Mouse (Mus musculus) hindbrain, embryonic 11.5 days (tissue): ENCODE data around the gene Rdh1. TPM values are rescaled to one million over a fixed set of nuclear protein-coding genes. Genes with fewer than 3 reads are reported as not detected.
"Not testable (repeated sequence)": the region's sequence is repeated elsewhere in the genome, so short reads cannot be mapped to it uniquely, and the experiment has no call there.

ENCODE experiments used
- ATAC-seq: fragments of 200-750 bp; cut with Nextera tagmentation; 2 replicates; pipeline ENCODE4 v1.8.0; 2017; ENCODE audit warnings: mild to moderate bottlenecking, moderate TSS enrichment, moderate library complexity; ENCODE audit not compliant: low FRiP score
- DNase-seq: peaks from one replicate; pipeline ENCODE4 v3.0.0-alpha.2; 2015; ENCODE audit warnings: low spot score
- H3K27ac ChIP-seq: fragments of 300-500 bp; sonication (generic); 2 replicates; pipeline ENCODE4 v1.5.1; 2014; ENCODE audit warnings: mild to moderate bottlenecking, low read depth, low read length
- H3K27me3 ChIP-seq: fragments of 300-500 bp; sonication (generic); 2 replicates; pipeline ENCODE4 v1.6.1; 2014; ENCODE audit warnings: mild to moderate bottlenecking, low read length, moderate library complexity, mixed read lengths; ENCODE audit not compliant: control insufficient read depth, insufficient read depth
- H3K36me3 ChIP-seq: fragments of 300-500 bp; sonication (generic); 2 replicates; pipeline ENCODE4 v1.6.1; 2014; ENCODE audit warnings: mild to moderate bottlenecking, low read length, moderate library complexity, mixed read lengths; ENCODE audit not compliant: control insufficient read depth, insufficient read depth
- H3K4me1 ChIP-seq: fragments of 300-500 bp; sonication (generic); replicated peaks from 2 replicates; pipeline ENCODE4 v1.6.1; 2014; ENCODE audit warnings: low read length, mixed read lengths; ENCODE audit not compliant: control insufficient read depth, insufficient read depth
- H3K4me2 ChIP-seq: fragments of 300-500 bp; sonication (generic); replicated peaks from 2 replicates; pipeline ENCODE4 v1.6.1; 2014; ENCODE audit warnings: mild to moderate bottlenecking, low read depth, low read length
- H3K4me3 ChIP-seq: fragments of 300-500 bp; sonication (generic); 2 replicates; pipeline ENCODE4 v1.5.1; 2014; ENCODE audit warnings: low read depth, low read length
- H3K9ac ChIP-seq: fragments of 300-500 bp; sonication (generic); 2 replicates; pipeline ENCODE4 v1.6.1; 2014; ENCODE audit warnings: low read depth, low read length
- H3K9me3 ChIP-seq: fragments of 300-500 bp; sonication (generic); 2 replicates; pipeline ENCODE4 v1.6.1; 2016; ENCODE audit warnings: low read length; ENCODE audit not compliant: control insufficient read depth
- WGBS: fragments of 180-500 bp; shearing (Covaris S2); extraction: QIAGEN DNeasy Blood & Tissue Kit; methylation state at CpG from one replicate; pipeline ENCODE4 v1.1.7; 2014; 5-methylcytosine and 5-hydroxymethylcytosine counted together
- polyA plus RNA-seq: library from polyadenylated mRNA; unstranded; fragments of >200 nt; fragmentation: Nextera tagmentation; extraction: Ambion mirVana; gene quantifications from 2 replicates; pipeline ENCODE4 v1.2.1, GENCODE M21; 2014

The Rdh1 gene
- polyA plus RNA-seq, 1 experiment from 2014 or later: 0.05 TPM

GRCm38 (mm10) chr10:127801612-127802011 is 42.1 kb downstream of the Rdh1 start:
- H3K27ac ChIP-seq: no peak overlapping the region
- no peaks in the 10 kb centered on the region for H3K4me1 ChIP-seq
- DNase-seq: no peak
- no peak overlapping the region for H3K4me2 ChIP-seq
- no peaks in the 10 kb centered on the region for H3K36me3 ChIP-seq
- H3K9ac ChIP-seq: no peak overlapping the region
- no peak for ATAC-seq
- no peaks in the 10 kb centered on the region for H3K27me3 ChIP-seq
- H3K9me3 ChIP-seq: no peaks in the 10 kb centered on the region
- H3K4me3 ChIP-seq: no peak overlapping the region
- 89% methylated on average over 2 of the region's 2 CpGs for WGBS

GRCm38 (mm10) chr10:127802236-127802635 is 42.7 kb downstream of the Rdh1 start:
- Histone ChIP-seq H3K9ac (no peak overlapping the region), H3K27me3 (no peaks in the 10 kb centered on the region), H3K27ac (no peak overlapping the region), H3K9me3 (no peaks in the 10 kb centered on the region), H3K4me2 (no peak overlapping the region), H3K4me3 (no peak overlapping the region), H3K36me3 (no peaks in the 10 kb centered on the region), H3K4me1 (no peaks in the 10 kb centered on the region)
- no peak for ATAC-seq
- 82% methylated on average over 5 of the region's 5 CpGs for WGBS
- DNase-seq: no peak

- no peak overlapping the region for H3K27ac ChIP-seq
- no peaks in the 10 kb centered on the region for H3K36me3 ChIP-seq
- no peaks in the 10 kb centered on the region for H3K9me3 ChIP-seq
- 57% methylated on average over 7 of the region's 7 CpGs for WGBS
- no peaks in the 10 kb centered on the region for H3K4me1 ChIP-seq
- no peak overlapping the region for H3K9ac ChIP-seq
- DNase-seq: no peak
- H3K4me3 ChIP-seq: no peak overlapping the region
- no peak overlapping the region for H3K4me2 ChIP-seq
- no peaks in the 10 kb centered on the region for H3K27me3 ChIP-seq
- no peak for ATAC-seq
Observed at GRCm38 (mm10) chr10:127804416-127804815, 44.9 kb downstream of the Rdh1 start.

DNA sequence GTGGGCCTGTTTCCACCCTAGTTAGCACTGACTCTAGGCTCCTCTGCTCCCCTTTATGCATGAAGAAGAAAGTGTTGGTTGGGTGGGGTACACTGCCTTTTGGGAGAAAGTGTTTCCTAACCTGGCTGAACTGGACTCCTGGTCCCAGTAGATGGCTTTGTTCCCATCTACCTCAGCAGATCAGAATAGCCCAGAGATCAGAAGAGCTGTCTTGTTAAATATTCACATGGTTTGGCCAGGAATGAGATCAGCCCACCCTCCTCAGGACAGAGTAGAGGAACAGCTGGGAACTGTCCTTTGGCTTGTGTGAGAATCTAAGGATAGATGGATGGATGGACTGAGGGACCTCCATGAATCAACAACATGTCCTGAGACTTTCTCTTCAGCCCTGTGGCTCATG is 56.4 kb downstream of the Rdh1 start:
- Histone ChIP-seq H3K27ac (no peak overlapping the region), H3K4me1 (no peaks in the 10 kb centered on the region), H3K36me3 (no peaks in the 10 kb centered on the region), H3K27me3 (no peaks in the 10 kb centered on the region), H3K9me3 (peaks cover 1% of the 10 kb centered on the region; the same call in 1 of the 2 replicates), H3K4me2 (no peak overlapping the region), H3K9ac (no peak overlapping the region), H3K4me3 (no peak overlapping the region)
- DNase-seq: no peak
- ATAC-seq: no peak

DNA sequence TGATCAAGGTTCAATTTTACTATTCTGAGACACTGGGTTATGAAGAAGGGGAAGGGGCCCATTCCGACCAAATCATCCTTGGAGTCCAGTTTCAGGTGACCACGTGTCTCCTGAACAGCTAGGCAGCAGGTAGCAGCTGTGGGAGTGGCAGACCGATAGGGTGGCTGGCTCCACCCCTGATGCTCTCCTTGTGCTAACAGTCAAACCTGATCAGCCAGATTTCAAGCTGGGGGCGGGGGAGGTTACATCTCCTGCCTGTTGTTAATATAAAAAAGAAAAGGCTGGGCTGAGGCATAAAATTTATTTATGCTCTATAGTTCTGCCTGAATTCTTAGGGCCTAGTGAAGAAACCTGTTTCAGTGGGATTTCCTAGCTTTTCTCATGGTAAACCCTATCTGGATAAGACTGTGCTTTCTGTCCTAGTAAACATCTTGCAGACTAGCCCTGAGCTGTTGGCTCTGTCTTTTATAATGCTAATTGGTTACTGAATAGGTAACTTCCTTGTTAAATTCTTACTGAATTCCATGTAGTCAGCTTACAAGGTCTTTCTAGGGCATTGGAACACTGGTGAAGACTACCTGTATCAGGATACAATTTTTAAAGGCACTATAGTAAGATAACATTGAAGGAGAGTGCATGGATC is 57.9 kb downstream of the Rdh1 start:
- H3K4me2 ChIP-seq, H3K36me3 ChIP-seq, H3K9me3 ChIP-seq, H3K4me3 ChIP-seq, DNase-seq, H3K27ac ChIP-seq, H3K27me3 ChIP-seq, H3K4me1 ChIP-seq, H3K9ac ChIP-seq, ATAC-seq: not testable (repeated sequence)
- 88% methylated on average over 4 of the region's 4 CpGs for WGBS

Other genes starting within 250 kb of the Rdh1 start
- gene Ndufa4l2, start 244.8 kb upstream of the Rdh1 start, polyA plus RNA-seq: 6.5 and 7.0 TPM in 2 replicates
- gene Shmt2, start 237.3 kb upstream of the Rdh1 start, polyA plus RNA-seq: 70.3 and 70.4 TPM in 2 replicates
- 54.5 and 59.8 TPM in 2 replicates for gene Nxph4, start 225.2 kb upstream of the Rdh1 start, polyA plus RNA-seq
- gene Lrp1, start 138.6 kb upstream of the Rdh1 start, polyA plus RNA-seq: 66.3 and 67.1 TPM in 2 replicates
- 6.0 and 6.9 TPM in 2 replicates for gene Stat6, start 116.7 kb upstream of the Rdh1 start, polyA plus RNA-seq
- gene Nemp1, start 92.8 kb upstream of the Rdh1 start, polyA plus RNA-seq: 8.6 and 9.3 TPM in 2 replicates
- gene Nab2, start 91.2 kb upstream of the Rdh1 start, polyA plus RNA-seq: 4.3 and 4.9 TPM in 2 replicates
- gene Myo1a, start 54.6 kb upstream of the Rdh1 start, polyA plus RNA-seq: 0.45 and 0.57 TPM in 2 replicates
- not detected in 2 replicates for gene Tac2, start 35.2 kb upstream of the Rdh1 start, polyA plus RNA-seq
- gene Zbtb39, start 20.2 kb upstream of the Rdh1 start, polyA plus RNA-seq: 7.2 and 9.3 TPM in 2 replicates
- 0.25 and 0.63 TPM in 2 replicates for gene Gpr182, start 8.0 kb upstream of the Rdh1 start, polyA plus RNA-seq
- not detected in 2 replicates for gene Rdh16f1, start 66 bp downstream of the Rdh1 start, polyA plus RNA-seq
- gene Rdh9, start 16.7 kb downstream of the Rdh1 start, polyA plus RNA-seq: 0.06 TPM in 1 of 2 replicates, not detected in the other
- 0.06 TPM in 1 of 2 replicates, not detected in the other for gene Rdh16, start 41.4 kb downstream of the Rdh1 start, polyA plus RNA-seq
- not detected in 2 replicates for gene Rdh19, start 90.2 kb downstream of the Rdh1 start, polyA plus RNA-seq
- not detected in 2 replicates for gene Rdh16f2, start 106.8 kb downstream of the Rdh1 start, polyA plus RNA-seq
- gene Rdh7, start 129.1 kb downstream of the Rdh1 start, polyA plus RNA-seq: not detected in 2 replicates
- not detected in 2 replicates for gene Sdr9c7, start 138.8 kb downstream of the Rdh1 start, polyA plus RNA-seq
- gene Hsd17b6, start 247.9 kb downstream of the Rdh1 start, polyA plus RNA-seq: not detected in 2 replicates